Mouse (Mus musculus) brain, adult 2 months (tissue): Measurements from ENCODE around the gene Carmil3.

Experiments
- DNase-seq: peaks from one replicate; pipeline ENCODE4 v3.0.0; 2011; ENCODE audit warnings: low read depth, low spot score

Gene Carmil3

GRCm38 (mm10) chr14:55540787-55541321 lies 50.4 kb downstream of the Carmil3 start:
- DNase-seq: peak; percentile 93

GRCm38 (mm10) chr14:55542268-55542667 lies 51.8 kb downstream of the Carmil3 start:
- no peak for DNase-seq

- DNase-seq: peak; percentile 54
Observed at GRCm38 (mm10) chr14:55544334-55544733, 53.9 kb downstream of the Carmil3 start.

GRCm38 (mm10) chr14:55550191-55550590 lies 59.7 kb downstream of the Carmil3 start:
- DNase-seq: peak; percentile 56

GRCm38 (mm10) chr14:55551347-55551746 lies 60.9 kb downstream of the Carmil3 start:
- no peak for DNase-seq

GRCm38 (mm10) chr14:55551794-55552193 lies 61.3 kb downstream of the Carmil3 start:
- DNase-seq: no peak

GRCm38 (mm10) chr14:55554635-55555034 lies 64.2 kb downstream of the Carmil3 start:
- DNase-seq: no peak

GRCm38 (mm10) chr14:55555788-55556187 lies 65.3 kb downstream of the Carmil3 start:
- no peak for DNase-seq

- peak; percentile 89 for DNase-seq
Observed at GRCm38 (mm10) chr14:55557003-55557402, 66.6 kb downstream of the Carmil3 start.

- no peak for DNase-seq
Observed at GRCm38 (mm10) chr14:55557587-55557986, 67.1 kb downstream of the Carmil3 start.
